Mouse (Mus musculus): ENCODE measurements around the gene Clstn1. TPM values are rescaled to one million over a fixed set of nuclear protein-coding genes. Genes with fewer than 3 reads are reported as not detected.

The Clstn1 gene
- polyA plus RNA-seq, 1 experiment: 324 TPM

GRCm38 (mm10) chr4:149661967-149662589 lies 75.8 kb downstream of the Clstn1 start:
- H3K4me3 ChIP-seq (replicated peaks; ENCODE audit: insufficient read depth, low read depth, low read length): no peak overlapping the region
- WGBS: 86% methylated on average over 14 of the region's 14 CpGs

DNA sequence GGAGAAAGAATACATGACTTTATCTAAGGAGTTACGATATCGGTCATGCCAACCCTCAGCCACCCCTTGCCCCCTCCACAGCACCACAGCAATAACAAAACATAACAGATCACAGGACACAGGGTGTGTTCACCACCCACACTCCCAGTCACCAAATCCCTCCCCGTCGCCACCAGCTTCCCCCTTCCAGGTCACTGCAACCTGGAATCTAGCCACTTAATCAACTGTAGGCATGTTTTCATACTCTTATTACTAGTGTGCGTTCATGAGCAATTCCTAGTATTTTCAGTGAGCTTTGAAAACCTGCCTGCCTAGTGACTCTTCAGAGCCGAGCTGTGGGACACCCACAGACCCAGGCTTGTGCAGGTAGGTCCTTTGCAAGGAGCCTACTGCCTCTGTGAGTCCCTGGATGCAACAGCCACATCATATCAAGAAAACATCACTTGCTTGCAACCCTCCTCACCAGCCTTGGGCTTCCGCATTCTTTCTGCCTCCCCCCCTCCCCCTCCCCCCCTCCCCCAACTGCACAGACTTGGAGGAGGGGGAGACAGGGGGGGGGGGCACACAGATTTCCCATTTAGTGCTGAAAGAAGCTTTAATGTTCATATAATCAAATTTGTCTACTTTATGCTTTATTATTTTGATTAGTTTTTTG lies 77.7 kb downstream of the Clstn1 start:
- WGBS: 70% methylated on average over 7 of the region's 7 CpGs
- no peak for DNase-seq
- no peak for TF ChIP-seq POLR2A (IDR thresholded peaks at IDR 0.05; ENCODE audit: borderline replicate concordance, insufficient read depth, low read length)
- no peak for TF ChIP-seq CTCF (IDR thresholded peaks at IDR 0.05; ENCODE audit: borderline replicate concordance, insufficient read depth, low read depth, low read length)
- Histone ChIP-seq H3K4me3 (replicated peaks; ENCODE audit: insufficient read depth, low read depth, low read length) (no peak overlapping the region), H3K27ac (ENCODE audit: insufficient read depth, low read length) (no peak overlapping the region), H3K27me3 (ENCODE audit: control insufficient read depth, insufficient read depth, low read length) (no peaks in the 10 kb centered on the region), H3K4me1 (ENCODE audit: control insufficient read depth, insufficient read depth, low read length) (no peaks in the 10 kb centered on the region)

More at GRCm38 (mm10) chr4:149661967-149662589, 75.8 kb downstream of the Clstn1 start:
- Histone ChIP-seq H3K27ac (ENCODE audit: insufficient read depth, low read length) (no peak overlapping the region), H3K4me1 (ENCODE audit: control insufficient read depth, insufficient read depth, low read length) (no peaks in the 10 kb centered on the region), H3K27me3 (ENCODE audit: control insufficient read depth, insufficient read depth, low read length) (no peaks in the 10 kb centered on the region)
- no peak for DNase-seq
- no peak for TF ChIP-seq CTCF (IDR thresholded peaks at IDR 0.05; ENCODE audit: borderline replicate concordance, insufficient read depth, low read depth, low read length)
- no peak for TF ChIP-seq POLR2A (IDR thresholded peaks at IDR 0.05; ENCODE audit: borderline replicate concordance, insufficient read depth, low read length)

DNA sequence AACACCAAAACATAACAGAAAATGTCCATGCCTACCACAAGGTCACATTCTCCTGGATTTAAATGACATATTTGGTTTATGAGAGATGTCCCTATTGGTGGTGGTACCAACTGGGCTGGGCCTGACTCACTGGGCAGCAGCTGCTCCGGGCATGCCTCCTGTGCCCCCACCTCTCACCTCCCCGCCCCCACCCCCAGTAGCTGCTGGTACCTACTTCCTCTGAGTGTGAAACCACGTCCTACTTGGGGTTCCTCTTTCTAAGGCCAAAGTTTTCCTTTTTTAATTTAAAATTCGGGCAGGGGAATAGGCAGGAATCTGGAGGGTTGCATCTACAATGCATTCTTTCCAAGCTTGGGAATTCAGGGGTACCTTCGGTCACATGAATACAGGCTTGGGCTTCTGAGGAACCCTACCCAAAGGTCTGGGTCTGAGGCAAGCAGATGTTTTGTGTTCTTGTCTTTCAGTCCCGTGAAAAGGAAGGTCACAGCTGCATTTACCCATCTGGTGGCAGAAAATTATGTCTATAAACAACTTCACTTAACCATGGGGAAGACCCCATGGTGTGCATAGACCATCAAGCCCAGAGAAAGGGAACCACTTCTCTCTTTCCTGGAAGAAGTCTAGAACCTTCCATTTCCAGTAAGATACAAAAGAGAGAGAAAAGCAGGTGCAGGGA lies 78.9 kb downstream of the Clstn1 start:
- no peaks in the 10 kb centered on the region for H3K27me3 ChIP-seq (ENCODE audit: control insufficient read depth, insufficient read depth, low read length)
- DNase-seq: no peak
- 78% methylated on average over 6 of the region's 6 CpGs for WGBS
- H3K4me1 ChIP-seq (ENCODE audit: control insufficient read depth, insufficient read depth, low read length): no peaks in the 10 kb centered on the region
- no peak overlapping the region for H3K27ac ChIP-seq (ENCODE audit: insufficient read depth, low read length)
- no peak overlapping the region for H3K4me3 ChIP-seq (replicated peaks; ENCODE audit: insufficient read depth, low read depth, low read length)
- TF ChIP-seq POLR2A (IDR thresholded peaks at IDR 0.05; ENCODE audit: borderline replicate concordance, insufficient read depth, low read length) (no peak), CTCF (IDR thresholded peaks at IDR 0.05; ENCODE audit: borderline replicate concordance, insufficient read depth, low read depth, low read length) (no peak)

DNA sequence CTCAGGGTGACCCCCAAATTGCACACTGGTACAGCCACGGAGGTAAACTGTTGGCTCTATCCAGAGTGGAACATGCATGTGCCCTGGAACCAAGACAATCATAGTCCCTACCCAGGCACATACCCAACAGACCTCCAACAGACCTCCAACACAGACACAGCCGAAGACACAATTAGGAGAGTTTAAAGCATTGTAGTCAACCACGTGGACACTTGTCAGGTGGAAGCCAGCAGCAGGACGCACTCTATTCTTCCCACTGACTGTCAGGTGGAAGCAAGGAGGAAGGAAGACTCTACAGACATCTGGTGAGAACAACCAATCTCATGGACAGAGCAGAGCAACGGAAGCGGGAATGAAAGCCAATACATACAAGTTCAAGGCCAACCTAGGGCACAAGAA lies 79.4 kb downstream of the Clstn1 start:
- WGBS: 90% methylated on average over 6 of the region's 6 CpGs
- H3K4me1 ChIP-seq (ENCODE audit: control insufficient read depth, insufficient read depth, low read length): no peaks in the 10 kb centered on the region
- H3K27me3 ChIP-seq (ENCODE audit: control insufficient read depth, insufficient read depth, low read length): no peaks in the 10 kb centered on the region
- no peak overlapping the region for H3K27ac ChIP-seq (ENCODE audit: insufficient read depth, low read length)
- DNase-seq: no peak
- TF ChIP-seq POLR2A (IDR thresholded peaks at IDR 0.05; ENCODE audit: borderline replicate concordance, insufficient read depth, low read length): no peak
- TF ChIP-seq CTCF (IDR thresholded peaks at IDR 0.05; ENCODE audit: borderline replicate concordance, insufficient read depth, low read depth, low read length): no peak
- no peak overlapping the region for H3K4me3 ChIP-seq (replicated peaks; ENCODE audit: insufficient read depth, low read depth, low read length)

DNA sequence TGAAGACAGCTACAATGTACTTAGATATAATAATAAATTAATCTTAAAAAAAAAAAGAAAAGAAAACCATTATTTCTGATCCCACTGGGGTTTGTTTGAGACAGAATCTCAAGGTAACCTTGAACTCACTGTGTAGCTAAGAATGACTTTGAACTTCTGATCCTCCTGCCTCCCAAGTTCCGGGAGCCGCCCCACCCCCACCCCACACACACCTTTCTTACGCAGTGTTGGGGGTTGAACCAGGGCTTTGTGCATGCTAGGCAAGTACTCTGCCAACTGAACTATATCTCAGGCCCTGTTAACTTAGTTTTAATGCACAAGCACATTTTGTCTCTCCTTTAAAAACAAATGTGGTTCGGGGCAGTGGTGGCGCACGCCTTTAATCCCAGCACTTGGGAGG lies 84.9 kb downstream of the Clstn1 start:
- Histone ChIP-seq H3K27ac (ENCODE audit: insufficient read depth, low read length) (no peak overlapping the region), H3K27me3 (ENCODE audit: control insufficient read depth, insufficient read depth, low read length) (no peaks in the 10 kb centered on the region), H3K4me1 (ENCODE audit: control insufficient read depth, insufficient read depth, low read length) (no peaks in the 10 kb centered on the region), H3K4me3 (replicated peaks; ENCODE audit: insufficient read depth, low read depth, low read length) (no peak overlapping the region)
- no peak for TF ChIP-seq CTCF (IDR thresholded peaks at IDR 0.05; ENCODE audit: borderline replicate concordance, insufficient read depth, low read depth, low read length)
- DNase-seq: no peak
- 95% methylated on average over 6 of the region's 6 CpGs for WGBS

GRCm38 (mm10) chr4:149672747-149673146 lies 86.5 kb downstream of the Clstn1 start:
- no peaks in the 10 kb centered on the region for H3K27me3 ChIP-seq (ENCODE audit: control insufficient read depth, insufficient read depth, low read length)
- WGBS: 96% methylated on average over 5 of the region's 5 CpGs
- no peaks in the 10 kb centered on the region for H3K4me1 ChIP-seq (ENCODE audit: control insufficient read depth, insufficient read depth, low read length)
- no peak for TF ChIP-seq POLR2A (IDR thresholded peaks at IDR 0.05; ENCODE audit: borderline replicate concordance, insufficient read depth, low read length)
- no peak for TF ChIP-seq CTCF (IDR thresholded peaks at IDR 0.05; ENCODE audit: borderline replicate concordance, insufficient read depth, low read depth, low read length)
- no peak overlapping the region for H3K4me3 ChIP-seq (replicated peaks; ENCODE audit: insufficient read depth, low read depth, low read length)
- H3K27ac ChIP-seq (ENCODE audit: insufficient read depth, low read length): no peak overlapping the region
- DNase-seq: no peak

DNA sequence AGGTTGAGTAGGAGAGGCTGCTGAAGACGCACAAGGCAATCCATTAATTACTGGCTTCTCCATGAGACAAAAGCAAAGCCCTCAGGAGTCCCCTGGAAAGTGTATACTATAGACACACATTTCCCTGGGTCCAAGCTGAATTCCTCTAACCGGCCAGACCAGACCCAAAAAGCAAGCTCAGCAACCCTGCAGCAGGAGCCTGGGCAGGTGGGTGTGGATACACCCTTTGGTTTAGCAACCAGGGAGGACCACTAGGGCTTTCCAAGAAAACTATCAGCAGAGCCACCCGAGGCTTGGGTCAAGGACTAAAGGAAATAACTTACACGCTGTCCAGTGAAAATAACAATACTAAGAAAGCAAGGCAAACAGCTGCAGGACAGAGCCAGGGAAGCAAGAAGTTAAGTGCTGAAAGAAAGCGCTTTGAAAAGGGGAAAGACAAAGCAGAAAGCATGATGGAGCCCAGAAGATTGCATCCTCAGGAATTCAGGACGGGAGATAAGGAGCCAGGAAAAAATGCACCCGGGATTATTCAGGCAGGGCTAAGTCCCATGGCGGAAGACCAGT lies 88.6 kb downstream of the Clstn1 start:
- Histone ChIP-seq H3K4me3 (replicated peaks; ENCODE audit: insufficient read depth, low read depth, low read length) (peak overlapping the region; percentile 83), H3K4me1 (ENCODE audit: control insufficient read depth, insufficient read depth, low read length) (no peaks in the 10 kb centered on the region), H3K27ac (ENCODE audit: insufficient read depth, low read length) (no peak overlapping the region), H3K27me3 (ENCODE audit: control insufficient read depth, insufficient read depth, low read length) (no peaks in the 10 kb centered on the region)
- 29% methylated on average over 8 of the region's 8 CpGs for WGBS
- DNase-seq: no peak
- TF ChIP-seq CTCF (IDR thresholded peaks at IDR 0.05; ENCODE audit: borderline replicate concordance, insufficient read depth, low read depth, low read length) (no peak), POLR2A (IDR thresholded peaks at IDR 0.05; ENCODE audit: borderline replicate concordance, insufficient read depth, low read length) (no peak)

Data from cerebellum, adult 2 months (tissue).